Mouse (Mus musculus): Measurements from ENCODE around the gene Papss1. TPM values are rescaled to one million over a fixed set of nuclear protein-coding genes. Genes with fewer than 3 reads are reported as not detected.

Gene Papss1
- polyA plus RNA-seq, 1 experiment from 2014 or later, result 128 TPM

GRCm38 (mm10) chr3:131550046-131550445, 14.5 kb upstream of the Papss1 start:
- no peaks in the 10 kb centered on the region for H3K9me3 ChIP-seq (replicated peaks)
- no peak for ATAC-seq (ENCODE audit: low FRiP score)
- whole genome bisulfite sequencing, result 86% methylated on average over 4 of the region's 4 CpGs
- no peak overlapping the region for H3K27ac ChIP-seq (replicated peaks)
- H3K9ac ChIP-seq (replicated peaks), result no peak overlapping the region
- H3K36me3 ChIP-seq, result no peaks in the 10 kb centered on the region
- H3K27me3 ChIP-seq (replicated peaks), result peaks cover 3% of the 10 kb centered on the region; the same call in 1 of the 2 replicates
- no peaks in the 10 kb centered on the region for H3K4me1 ChIP-seq
- no peak overlapping the region for H3K4me2 ChIP-seq
- no peak overlapping the region for H3K4me3 ChIP-seq (replicated peaks)

- H3K4me2 ChIP-seq, result no peak overlapping the region
- no peaks in the 10 kb centered on the region for H3K9me3 ChIP-seq (replicated peaks)
- H3K4me3 ChIP-seq (replicated peaks), result no peak overlapping the region
- 42% methylated on average over 9 of the region's 9 CpGs for WGBS
- no peak overlapping the region for H3K27ac ChIP-seq (replicated peaks)
- H3K36me3 ChIP-seq, result no peaks in the 10 kb centered on the region
- peaks cover 3% of the 10 kb centered on the region; the same call in 1 of the 2 replicates for H3K27me3 ChIP-seq (replicated peaks)
- no peaks in the 10 kb centered on the region for H3K4me1 ChIP-seq
- no peak overlapping the region for H3K9ac ChIP-seq (replicated peaks)
- ATAC-seq (ENCODE audit: low FRiP score), result no peak; the same call in 1 of the 2 replicates
Measured at GRCm38 (mm10) chr3:131552349-131553254, 12.0 kb upstream of the Papss1 start.

- no peak overlapping the region for H3K4me2 ChIP-seq
- no peaks in the 10 kb centered on the region for H3K9me3 ChIP-seq (replicated peaks)
- no peak for ATAC-seq (ENCODE audit: low FRiP score)
- peaks cover 3% of the 10 kb centered on the region; the same call in 1 of the 2 replicates for H3K27me3 ChIP-seq (replicated peaks)
- H3K4me3 ChIP-seq (replicated peaks), result no peak overlapping the region
- H3K27ac ChIP-seq (replicated peaks), result no peak overlapping the region
- no peak overlapping the region for H3K9ac ChIP-seq (replicated peaks)
- H3K4me1 ChIP-seq, result no peaks in the 10 kb centered on the region
- H3K36me3 ChIP-seq, result no peaks in the 10 kb centered on the region
Measured at GRCm38 (mm10) chr3:131555771-131556170, 8.8 kb upstream of the Papss1 start.

- Histone ChIP-seq H3K4me2 (no peak overlapping the region), H3K36me3 (no peaks in the 10 kb centered on the region), H3K4me3 (replicated peaks) (no peak overlapping the region), H3K9ac (replicated peaks) (no peak overlapping the region), H3K9me3 (replicated peaks) (no peaks in the 10 kb centered on the region), H3K27me3 (replicated peaks) (no peaks in the 10 kb centered on the region), H3K4me1 (peaks cover 18% of the 10 kb centered on the region), H3K27ac (replicated peaks) (no peak overlapping the region)
- ATAC-seq (ENCODE audit: low FRiP score), result no peak
Measured at GRCm38 (mm10) chr3:131561591-131561990, 3.0 kb upstream of the Papss1 start.

- Histone ChIP-seq H3K9ac (replicated peaks) (peak overlapping the region; percentile 84), H3K4me3 (replicated peaks) (peak overlapping the region; percentile 76), H3K27me3 (replicated peaks) (no peaks in the 10 kb centered on the region), H3K36me3 (0 out of 2 replicates have a peak, but pooled peaks cover 2% of the 10 kb centered on the region), H3K4me1 (peaks cover 22% of the 10 kb centered on the region), H3K9me3 (replicated peaks) (no peaks in the 10 kb centered on the region), H3K4me2 (peak overlapping the region; percentile 62), H3K27ac (replicated peaks) (peak overlapping the region; percentile 97)
- 4% methylated on average over 9 of the region's 9 CpGs for WGBS
- 0 out of 2 replicates have a peak, but pooled peaks have one; percentile 5 for ATAC-seq (ENCODE audit: low FRiP score)
Measured at GRCm38 (mm10) chr3:131565257-131565610, 666 bp downstream of the Papss1 start.

GRCm38 (mm10) chr3:131566281-131566680, 1.7 kb downstream of the Papss1 start:
- Histone ChIP-seq H3K36me3 (0 out of 2 replicates have a peak, but pooled peaks cover 2% of the 10 kb centered on the region), H3K4me1 (peaks cover 22% of the 10 kb centered on the region), H3K4me2 (peak overlapping the region; percentile 62), H3K27me3 (replicated peaks) (no peaks in the 10 kb centered on the region), H3K4me3 (replicated peaks) (peak overlapping the region; percentile 76), H3K9me3 (replicated peaks) (no peaks in the 10 kb centered on the region), H3K9ac (replicated peaks) (0 out of 2 replicates have a peak overlapping the region, but pooled peaks have one; percentile 18), H3K27ac (replicated peaks) (no peak overlapping the region)
- WGBS, result 57% methylated on average over 2 of the region's 2 CpGs
- no peak for ATAC-seq (ENCODE audit: low FRiP score)

- H3K27ac ChIP-seq (replicated peaks), result no peak overlapping the region
- no peaks in the 10 kb centered on the region for H3K9me3 ChIP-seq (replicated peaks)
- peaks cover 14% of the 10 kb centered on the region for H3K4me1 ChIP-seq
- H3K27me3 ChIP-seq (replicated peaks), result no peaks in the 10 kb centered on the region
- no peak overlapping the region for H3K4me2 ChIP-seq
- H3K4me3 ChIP-seq (replicated peaks), result no peak overlapping the region
- ATAC-seq (ENCODE audit: low FRiP score), result no peak
- WGBS, result 68% methylated on average over 1 of the region's 1 CpGs
- 0 out of 2 replicates have a peak, but pooled peaks cover 2% of the 10 kb centered on the region for H3K36me3 ChIP-seq
- H3K9ac ChIP-seq (replicated peaks), result no peak overlapping the region
Measured at GRCm38 (mm10) chr3:131570506-131570905, 5.9 kb downstream of the Papss1 start.

GRCm38 (mm10) chr3:131573555-131573954, 9.0 kb downstream of the Papss1 start:
- Histone ChIP-seq H3K36me3 (0 out of 2 replicates have a peak, but pooled peaks cover 5% of the 10 kb centered on the region), H3K9ac (replicated peaks) (no peak overlapping the region), H3K27ac (replicated peaks) (no peak overlapping the region), H3K4me2 (no peak overlapping the region), H3K4me3 (replicated peaks) (no peak overlapping the region), H3K9me3 (replicated peaks) (no peaks in the 10 kb centered on the region), H3K27me3 (replicated peaks) (no peaks in the 10 kb centered on the region), H3K4me1 (no peaks in the 10 kb centered on the region)
- 91% methylated on average over 3 of the region's 3 CpGs for WGBS
- ATAC-seq (ENCODE audit: low FRiP score), result no peak

GRCm38 (mm10) chr3:131578434-131579104, 14.0 kb downstream of the Papss1 start:
- no peak overlapping the region for H3K4me2 ChIP-seq
- H3K4me1 ChIP-seq, result no peaks in the 10 kb centered on the region
- H3K4me3 ChIP-seq (replicated peaks), result no peak overlapping the region
- no peaks in the 10 kb centered on the region for H3K9me3 ChIP-seq (replicated peaks)
- peaks cover 35% of the 10 kb centered on the region for H3K36me3 ChIP-seq
- no peak overlapping the region for H3K9ac ChIP-seq (replicated peaks)
- WGBS, result 92% methylated on average over 7 of the region's 7 CpGs
- no peak for ATAC-seq (ENCODE audit: low FRiP score)
- H3K27ac ChIP-seq (replicated peaks), result no peak overlapping the region
- no peaks in the 10 kb centered on the region for H3K27me3 ChIP-seq (replicated peaks)

- ATAC-seq (ENCODE audit: low FRiP score), result peak; percentile 76; the same call in 1 of the 2 replicates
- Histone ChIP-seq H3K9ac (replicated peaks) (no peak overlapping the region), H3K4me2 (no peak overlapping the region), H3K4me1 (no peaks in the 10 kb centered on the region), H3K27me3 (replicated peaks) (no peaks in the 10 kb centered on the region), H3K27ac (replicated peaks) (no peak overlapping the region), H3K36me3 (peaks cover 50% of the 10 kb centered on the region), H3K9me3 (replicated peaks) (no peaks in the 10 kb centered on the region), H3K4me3 (replicated peaks) (no peak overlapping the region)
- WGBS, result 72% methylated on average over 4 of the region's 4 CpGs
Measured at GRCm38 (mm10) chr3:131580040-131580439, 15.5 kb downstream of the Papss1 start.

GRCm38 (mm10) chr3:131581096-131581495, 16.5 kb downstream of the Papss1 start:
- no peak overlapping the region for H3K9ac ChIP-seq (replicated peaks)
- H3K4me3 ChIP-seq (replicated peaks), result no peak overlapping the region
- no peaks in the 10 kb centered on the region for H3K9me3 ChIP-seq (replicated peaks)
- WGBS, result 91% methylated on average over 7 of the region's 7 CpGs
- no peaks in the 10 kb centered on the region for H3K27me3 ChIP-seq (replicated peaks)
- H3K4me1 ChIP-seq, result no peaks in the 10 kb centered on the region
- H3K27ac ChIP-seq (replicated peaks), result no peak overlapping the region
- H3K36me3 ChIP-seq, result peaks cover 61% of the 10 kb centered on the region
- ATAC-seq (ENCODE audit: low FRiP score), result no peak
- H3K4me2 ChIP-seq, result no peak overlapping the region

- no peak for ATAC-seq (ENCODE audit: low FRiP score)
- no peak overlapping the region for H3K4me2 ChIP-seq
- H3K9me3 ChIP-seq (replicated peaks), result no peaks in the 10 kb centered on the region
- H3K36me3 ChIP-seq, result peaks cover 74% of the 10 kb centered on the region
- H3K4me3 ChIP-seq (replicated peaks), result no peak overlapping the region
- WGBS, result 95% methylated on average over 3 of the region's 3 CpGs
- H3K27ac ChIP-seq (replicated peaks), result no peak overlapping the region
- no peaks in the 10 kb centered on the region for H3K27me3 ChIP-seq (replicated peaks)
- H3K4me1 ChIP-seq, result no peaks in the 10 kb centered on the region
- no peak overlapping the region for H3K9ac ChIP-seq (replicated peaks)
Measured at GRCm38 (mm10) chr3:131586818-131587217, 22.2 kb downstream of the Papss1 start.

All from neural tube, embryonic 15.5 days (tissue).